Mouse (Mus musculus) heart, adult 18-20 months (tissue): Measurements from ENCODE around the gene Csrnp2. TPM values are rescaled to one million over a fixed set of nuclear protein-coding genes. Genes with fewer than 3 reads are reported as not detected.

Experiments used
- DNase-seq, 2 experiments: peaks; one replicate each; pipeline ENCODE4 v3.0.0; 2021 to 2022; ENCODE audit warnings: mixed read lengths in 1 of 2
- total RNA-seq, 2 experiments: library from RNA; stranded (reverse); gene quantifications; 2 replicates each; pipeline ENCODE4 v1.2.3; 2021

Gene Csrnp2
- total RNA-seq, 2 experiments from 2014 or later: 1.9 to 2.6 TPM

GRCm38 (mm10) chr15:100473926-100474503 lies 21.3 kb downstream of the Csrnp2 start:
- DNase-seq: no peak

- no peak for DNase-seq
These were observed 25.3 kb downstream of the Csrnp2 start for GRCm38 (mm10) chr15:100470037-100470436.

- DNase-seq: no peak
These were observed 26.1 kb downstream of the Csrnp2 start for GRCm38 (mm10) chr15:100469189-100469545.

- DNase-seq: peak; percentile 87 to 94
These were observed 26.7 kb downstream of the Csrnp2 start, which contains the start of gene Letmd1 for GRCm38 (mm10) chr15:100468295-100469188. TSS of gene Letmd1 (plus strand) at chr15:100469023.

- DNase-seq: no peak
These were observed 27.6 kb downstream of the Csrnp2 start for GRCm38 (mm10) chr15:100467738-100468137.

- DNase-seq: no peak
These were observed 29.9 kb downstream of the Csrnp2 start for GRCm38 (mm10) chr15:100465432-100465831.

GRCm38 (mm10) chr15:100463712-100464111 lies 31.6 kb downstream of the Csrnp2 start:
- DNase-seq: peak; percentile 28 to 79

- DNase-seq: no peak
These were observed 33.2 kb downstream of the Csrnp2 start for GRCm38 (mm10) chr15:100462086-100462485.

- DNase-seq: no peak
These were observed 33.6 kb downstream of the Csrnp2 start for GRCm38 (mm10) chr15:100461646-100462045.

- no peak for DNase-seq
These were observed 34.3 kb downstream of the Csrnp2 start for GRCm38 (mm10) chr15:100460942-100461341.

- DNase-seq: peak; percentile 50 to 69
These were observed 37.2 kb downstream of the Csrnp2 start for GRCm38 (mm10) chr15:100458055-100458454.

GRCm38 (mm10) chr15:100457340-100457739 lies 37.9 kb downstream of the Csrnp2 start:
- DNase-seq: peak; percentile 59 to 85

- DNase-seq: no peak
These were observed 38.8 kb downstream of the Csrnp2 start for GRCm38 (mm10) chr15:100456356-100456991.

GRCm38 (mm10) chr15:100452486-100452885 lies 42.8 kb downstream of the Csrnp2 start:
- DNase-seq: no peak

GRCm38 (mm10) chr15:100451245-100451644 lies 44.0 kb downstream of the Csrnp2 start:
- peak; percentile 70 to 74 for DNase-seq

GRCm38 (mm10) chr15:100449495-100449894 lies 45.8 kb downstream of the Csrnp2 start:
- DNase-seq: no peak

GRCm38 (mm10) chr15:100448572-100448971 lies 46.7 kb downstream of the Csrnp2 start:
- no peak for DNase-seq

GRCm38 (mm10) chr15:100446887-100447286 lies 48.4 kb downstream of the Csrnp2 start:
- DNase-seq: no peak

GRCm38 (mm10) chr15:100443126-100443922 lies 52.0 kb downstream of the Csrnp2 start:
- peak; percentile 87 to 93 for DNase-seq

- DNase-seq: no peak
These were observed 58.8 kb downstream of the Csrnp2 start for GRCm38 (mm10) chr15:100436518-100436917.

GRCm38 (mm10) chr15:100436112-100436511 lies 59.2 kb downstream of the Csrnp2 start:
- DNase-seq: no peak

- no peak for DNase-seq
These were observed 62.1 kb downstream of the Csrnp2 start for GRCm38 (mm10) chr15:100433234-100433633.
